Mouse (Mus musculus): ENCODE data around the gene Rasgef1b. TPM values are rescaled to one million over a fixed set of nuclear protein-coding genes. Genes with fewer than 3 reads are reported as not detected.

Gene Rasgef1b
- polyA plus RNA-seq, 1 experiment from 2014 or later: 3.6 TPM

GRCm38 (mm10) chr5:99327019-99327418, 401.8 kb downstream of the Rasgef1b start:
- Histone ChIP-seq H3K4me3 (ENCODE audit: low read depth, low read length) (no peak overlapping the region), H3K36me3 (ENCODE audit: control insufficient read depth, insufficient read depth) (no peaks in the 10 kb centered on the region), H3K27ac (ENCODE audit: low read depth, low read length) (peak overlapping the region; percentile 3; the same call in 1 of the 2 replicates), H3K9ac (ENCODE audit: low read depth, low read length) (no peak overlapping the region), H3K27me3 (replicated peaks; ENCODE audit: control insufficient read depth, insufficient read depth, low read length) (no peaks in the 10 kb centered on the region), H3K4me1 (replicated peaks; ENCODE audit: control insufficient read depth, insufficient read depth, low read length) (no peaks in the 10 kb centered on the region), H3K4me2 (replicated peaks; ENCODE audit: low read depth) (no peak overlapping the region), H3K9me3 (ENCODE audit: control insufficient read depth) (no peaks in the 10 kb centered on the region)
- peak; percentile 68 for ATAC-seq
- 46% methylated on average over 2 of the region's 2 CpGs for WGBS
- TF ChIP-seq CTCF (IDR thresholded peaks at IDR 0.05; ENCODE audit: low read depth): no peak

- no peaks in the 10 kb centered on the region for H3K4me1 ChIP-seq (replicated peaks; ENCODE audit: control insufficient read depth, insufficient read depth, low read length)
- 0 out of 2 replicates have a peak overlapping the region, but pooled peaks have one; percentile 35 for H3K27ac ChIP-seq (ENCODE audit: low read depth, low read length)
- peak overlapping the region; percentile 22 for H3K4me2 ChIP-seq (replicated peaks; ENCODE audit: low read depth)
- H3K4me3 ChIP-seq (ENCODE audit: low read depth, low read length): no peak overlapping the region
- ATAC-seq: peak; percentile 74
- H3K9ac ChIP-seq (ENCODE audit: low read depth, low read length): no peak overlapping the region
- no peak for TF ChIP-seq CTCF (IDR thresholded peaks at IDR 0.05; ENCODE audit: low read depth)
- no peaks in the 10 kb centered on the region for H3K27me3 ChIP-seq (replicated peaks; ENCODE audit: control insufficient read depth, insufficient read depth, low read length)
- no peaks in the 10 kb centered on the region for H3K9me3 ChIP-seq (ENCODE audit: control insufficient read depth)
- H3K36me3 ChIP-seq (ENCODE audit: control insufficient read depth, insufficient read depth): no peaks in the 10 kb centered on the region
These were observed 403.6 kb downstream of the Rasgef1b start for GRCm38 (mm10) chr5:99325301-99325700.

GRCm38 (mm10) chr5:99320783-99321182, 408.1 kb downstream of the Rasgef1b start:
- H3K36me3 ChIP-seq (ENCODE audit: control insufficient read depth, insufficient read depth): no peaks in the 10 kb centered on the region
- H3K27me3 ChIP-seq (replicated peaks; ENCODE audit: control insufficient read depth, insufficient read depth, low read length): no peaks in the 10 kb centered on the region
- H3K9me3 ChIP-seq (ENCODE audit: control insufficient read depth): no peaks in the 10 kb centered on the region
- no peaks in the 10 kb centered on the region for H3K4me1 ChIP-seq (replicated peaks; ENCODE audit: control insufficient read depth, insufficient read depth, low read length)
- no peak overlapping the region for H3K9ac ChIP-seq (ENCODE audit: low read depth, low read length)
- ATAC-seq: no peak
- 43% methylated on average over 4 of the region's 4 CpGs for WGBS
- no peak overlapping the region for H3K27ac ChIP-seq (ENCODE audit: low read depth, low read length)
- no peak overlapping the region for H3K4me2 ChIP-seq (replicated peaks; ENCODE audit: low read depth)
- H3K4me3 ChIP-seq (ENCODE audit: low read depth, low read length): no peak overlapping the region
- no peak for TF ChIP-seq CTCF (IDR thresholded peaks at IDR 0.05; ENCODE audit: low read depth)

- no peak for ATAC-seq
- no peak overlapping the region for H3K4me3 ChIP-seq (ENCODE audit: low read depth, low read length)
- no peak for TF ChIP-seq CTCF (IDR thresholded peaks at IDR 0.05; ENCODE audit: low read depth)
These were observed 430.9 kb downstream of the Rasgef1b start for GRCm38 (mm10) chr5:99297939-99298338.

GRCm38 (mm10) chr5:99296348-99296747, 432.5 kb downstream of the Rasgef1b start:
- WGBS: 90% methylated on average over 2 of the region's 2 CpGs
- Histone ChIP-seq H3K4me3 (ENCODE audit: low read depth, low read length) (no peak overlapping the region), H3K9me3 (ENCODE audit: control insufficient read depth) (no peaks in the 10 kb centered on the region), H3K36me3 (ENCODE audit: control insufficient read depth, insufficient read depth) (no peaks in the 10 kb centered on the region), H3K4me2 (replicated peaks; ENCODE audit: low read depth) (no peak overlapping the region), H3K9ac (ENCODE audit: low read depth, low read length) (no peak overlapping the region), H3K27me3 (replicated peaks; ENCODE audit: control insufficient read depth, insufficient read depth, low read length) (no peaks in the 10 kb centered on the region), H3K27ac (ENCODE audit: low read depth, low read length) (no peak overlapping the region), H3K4me1 (replicated peaks; ENCODE audit: control insufficient read depth, insufficient read depth, low read length) (no peaks in the 10 kb centered on the region)
- ATAC-seq: no peak
- TF ChIP-seq CTCF (IDR thresholded peaks at IDR 0.05; ENCODE audit: low read depth): no peak

More at GRCm38 (mm10) chr5:99297939-99298338, 430.9 kb downstream of the Rasgef1b start:
- Histone ChIP-seq H3K4me2 (replicated peaks; ENCODE audit: low read depth) (no peak overlapping the region), H3K36me3 (ENCODE audit: control insufficient read depth, insufficient read depth) (no peaks in the 10 kb centered on the region), H3K4me1 (replicated peaks; ENCODE audit: control insufficient read depth, insufficient read depth, low read length) (no peaks in the 10 kb centered on the region), H3K9ac (ENCODE audit: low read depth, low read length) (no peak overlapping the region), H3K9me3 (ENCODE audit: control insufficient read depth) (no peaks in the 10 kb centered on the region), H3K27ac (ENCODE audit: low read depth, low read length) (no peak overlapping the region), H3K27me3 (replicated peaks; ENCODE audit: control insufficient read depth, insufficient read depth, low read length) (no peaks in the 10 kb centered on the region)
- WGBS: 68% methylated on average over 4 of the region's 4 CpGs

GRCm38 (mm10) chr5:99292287-99292851, 436.5 kb downstream of the Rasgef1b start:
- WGBS: 53% methylated on average over 10 of the region's 10 CpGs
- H3K36me3 ChIP-seq (ENCODE audit: control insufficient read depth, insufficient read depth): no peaks in the 10 kb centered on the region
- no peak overlapping the region for H3K4me3 ChIP-seq (ENCODE audit: low read depth, low read length)
- H3K9me3 ChIP-seq (ENCODE audit: control insufficient read depth): no peaks in the 10 kb centered on the region
- H3K9ac ChIP-seq (ENCODE audit: low read depth, low read length): no peak overlapping the region
- no peak for TF ChIP-seq CTCF (IDR thresholded peaks at IDR 0.05; ENCODE audit: low read depth)
- no peak for ATAC-seq
- H3K4me2 ChIP-seq (replicated peaks; ENCODE audit: low read depth): no peak overlapping the region
- H3K27me3 ChIP-seq (replicated peaks; ENCODE audit: control insufficient read depth, insufficient read depth, low read length): no peaks in the 10 kb centered on the region
- no peaks in the 10 kb centered on the region for H3K4me1 ChIP-seq (replicated peaks; ENCODE audit: control insufficient read depth, insufficient read depth, low read length)
- H3K27ac ChIP-seq (ENCODE audit: low read depth, low read length): no peak overlapping the region
